ENCODE assay signal across 9 mouse cellular contexts in genomic region chr1:162183438-162183837, GRCm38 (mm10).
DNase-seq lines count a peak whose midpoint lies in the region; ATAC-seq and TF ChIP-seq lines count a peak whose summit lies in the region.
"Had no signal": no experiment of that assay in that cellular context is flagged by ENCODE, and none has a peak within 500 bp of the region (broad histone marks: within the 10 kb centered on the region; RNA-seq: fewer than 3 reads in every experiment).

No protein-coding gene starts in this region.

- H3K4me3 ChIP-seq in heart, embryonic 13.5 days: no peak overlapping the region
- no peak overlapping the region for H3K4me3 ChIP-seq in lung, embryonic 15.5 days
- no peak overlapping the region for H3K4me3 ChIP-seq in embryonic facial prominence, embryonic 13.5 days
- H3K4me3 ChIP-seq in limb, embryonic 13.5 days: no peak overlapping the region
- no peak overlapping the region for H3K4me3 ChIP-seq in forebrain, postnatal 0 days (ENCODE audit: low read depth, low read length)

- no peak overlapping the region for H3K4me2 ChIP-seq in heart, embryonic 13.5 days
- H3K4me2 ChIP-seq in lung, embryonic 15.5 days: no peak overlapping the region
- peak overlapping the region; percentile 12; the same call in 1 of the 2 replicates for H3K4me2 ChIP-seq in embryonic facial prominence, embryonic 13.5 days
- H3K4me2 ChIP-seq in limb, embryonic 13.5 days (replicated peaks): peak overlapping the region; percentile 38; the same call in 1 of the 2 replicates
- no peak overlapping the region for H3K4me2 ChIP-seq in forebrain, postnatal 0 days (ENCODE audit: low read depth)

- WGBS in heart, embryonic 13.5 days: 66% methylated on average over 3 of the region's 3 CpGs
- WGBS in lung, embryonic 15.5 days: 64% methylated on average over 3 of the region's 3 CpGs
- 30% methylated on average over 3 of the region's 3 CpGs for WGBS in embryonic facial prominence, embryonic 13.5 days
- WGBS in limb, embryonic 13.5 days: 27% methylated on average over 3 of the region's 3 CpGs
- 76% methylated on average over 3 of the region's 3 CpGs for WGBS in forebrain, postnatal 0 days

- no peak for DNase-seq in heart, postnatal 4 days
- DNase-seq in lung, postnatal 25 days (ENCODE audit: low spot score): no peak
- DNase-seq in spleen, postnatal 10 days (ENCODE audit: low spot score in 2 of 2): no peak
- DNase-seq in forebrain, postnatal 0 days: no peak

- no peak overlapping the region for H3K9ac ChIP-seq in heart, embryonic 13.5 days
- H3K9ac ChIP-seq in lung, embryonic 15.5 days: no peak overlapping the region
- 0 out of 2 replicates have a peak overlapping the region, but pooled peaks have one; percentile 11 for H3K9ac ChIP-seq in embryonic facial prominence, embryonic 13.5 days
- no peak overlapping the region for H3K9ac ChIP-seq in limb, embryonic 13.5 days
- no peak overlapping the region for H3K9ac ChIP-seq in forebrain, postnatal 0 days

- H3K36me3 ChIP-seq in heart, embryonic 13.5 days: no peaks in the 10 kb centered on the region
- H3K36me3 ChIP-seq in lung, embryonic 15.5 days: no peaks in the 10 kb centered on the region
- no peaks in the 10 kb centered on the region for H3K36me3 ChIP-seq in embryonic facial prominence, embryonic 13.5 days
- H3K36me3 ChIP-seq in limb, embryonic 13.5 days: no peaks in the 10 kb centered on the region
- no peaks in the 10 kb centered on the region for H3K36me3 ChIP-seq in forebrain, postnatal 0 days (ENCODE audit: insufficient read depth)

- peak overlapping the region; percentile 78 for H3K27ac ChIP-seq in heart, embryonic 13.5 days (replicated peaks)
- H3K27ac ChIP-seq in lung, embryonic 15.5 days: peak overlapping the region; percentile 34; the same call in 1 of the 2 replicates
- peak overlapping the region; percentile 90 for H3K27ac ChIP-seq in embryonic facial prominence, embryonic 13.5 days
- H3K27ac ChIP-seq in limb, embryonic 13.5 days: peak overlapping the region; percentile 96
- no peak overlapping the region for H3K27ac ChIP-seq in forebrain, postnatal 0 days (ENCODE audit: low read depth, low read length)

- peaks cover 59% of the 10 kb centered on the region for H3K4me1 ChIP-seq in heart, embryonic 13.5 days
- H3K4me1 ChIP-seq in lung, embryonic 15.5 days: peaks cover 49% of the 10 kb centered on the region
- H3K4me1 ChIP-seq in embryonic facial prominence, embryonic 13.5 days: peaks cover 84% of the 10 kb centered on the region
- H3K4me1 ChIP-seq in limb, embryonic 13.5 days: peaks cover 82% of the 10 kb centered on the region
- H3K4me1 ChIP-seq in forebrain, postnatal 0 days (ENCODE audit: insufficient read depth): no peaks in the 10 kb centered on the region

- no peaks in the 10 kb centered on the region for H3K27me3 ChIP-seq in heart, embryonic 13.5 days (replicated peaks)
- H3K27me3 ChIP-seq in lung, embryonic 15.5 days: no peaks in the 10 kb centered on the region
- no peaks in the 10 kb centered on the region for H3K27me3 ChIP-seq in embryonic facial prominence, embryonic 13.5 days
- H3K27me3 ChIP-seq in limb, embryonic 13.5 days: no peaks in the 10 kb centered on the region
- H3K27me3 ChIP-seq in forebrain, postnatal 0 days (ENCODE audit: insufficient read depth, low read length): no peaks in the 10 kb centered on the region

- ATAC-seq in heart, embryonic 13.5 days (ENCODE audit: extremely low read depth, insufficient number of reproducible peaks, low FRiP score, low TSS enrichment): no peak
- no peak for ATAC-seq in lung, embryonic 15.5 days (ENCODE audit: borderline replicate concordance, extremely low read depth, low FRiP score, low TSS enrichment)
- no peak for ATAC-seq in embryonic facial prominence, embryonic 13.5 days (ENCODE audit: insufficient number of reproducible peaks, insufficient read depth, low FRiP score, low TSS enrichment, low read depth)
- ATAC-seq in limb, embryonic 13.5 days (ENCODE audit: low FRiP score, low read depth): peak; percentile 2; the same call in 1 of the 2 replicates
- no peak for ATAC-seq in forebrain, postnatal 0 days
- ATAC-seq: forebrain, embryonic 16.5 days had no signal

- no peaks in the 10 kb centered on the region for H3K9me3 ChIP-seq in heart, embryonic 13.5 days
- H3K9me3 ChIP-seq in lung, embryonic 15.5 days: no peaks in the 10 kb centered on the region
- no peaks in the 10 kb centered on the region for H3K9me3 ChIP-seq in embryonic facial prominence, embryonic 13.5 days
- H3K9me3 ChIP-seq in limb, embryonic 13.5 days: no peaks in the 10 kb centered on the region
- no peaks in the 10 kb centered on the region for H3K9me3 ChIP-seq in forebrain, postnatal 0 days (ENCODE audit: low read length)

- TF ChIP-seq CTCF in forebrain, postnatal 0 days (IDR thresholded peaks at IDR 0.05; ENCODE audit: low read depth): no peak

Comparison
In these comparisons a context has a peak if more than half of its experiments do, and no peak if none do; other contexts are left out.
1. H3K4me2 ChIP-seq: peak in embryonic facial prominence, embryonic 13.5 days (single experiment) and limb, embryonic 13.5 days (single experiment); none in heart, embryonic 13.5 days (single experiment), lung, embryonic 15.5 days (single experiment) and forebrain, postnatal 0 days (single experiment).